Mouse (Mus musculus) T-helper 17 cell (primary cell): ENCODE results near the gene Gm20388.

Experiments used
- in situ Hi-C, 2 experiments: fragments of 300-600 bp; cut with MboI, MseI; formaldehyde crosslinking; loops; 1 replicate in 1 of 2; 2 replicates in 1 of 2; pipeline ENCODE4 v1.15.1; 2025; ENCODE audit warnings: high pct_unique_total_duplicates in 2 of 2

Gm20388 gene

GRCm38 (mm10) chr8:121214975-121215374 is 1304.3 kb downstream of the Gm20388 start:
- in situ Hi-C loops = loop anchor here in 1 of 2 experiments (5.0 kb wide), 1 partner anchor 98 kb away; the partner anchor contains the start of gene Foxc2

DNA sequence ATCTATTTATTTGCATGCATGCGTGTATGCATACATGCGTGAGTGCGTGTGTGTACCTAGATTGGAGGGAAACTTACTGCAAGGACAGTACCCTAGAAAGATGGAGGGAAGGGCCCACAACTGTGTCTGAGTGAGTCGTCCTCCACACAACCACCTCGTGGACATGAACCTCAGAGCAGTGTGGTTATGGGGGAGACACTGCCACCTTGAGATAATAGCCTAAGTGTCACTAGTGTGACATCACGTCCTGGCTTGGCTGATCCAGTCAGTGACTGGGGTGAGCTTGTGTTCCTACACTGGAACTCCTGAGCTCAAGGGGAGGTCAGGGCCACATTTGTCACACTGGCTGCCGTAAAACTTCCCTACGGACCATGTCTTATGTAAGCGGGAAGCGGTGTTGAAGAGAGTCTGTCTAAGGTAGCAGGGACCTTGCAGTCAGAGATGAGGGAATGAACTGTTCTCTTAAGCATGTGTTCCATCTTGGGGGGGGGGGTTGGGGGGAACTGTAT is 1305.9 kb downstream of the Gm20388 start:
- in situ Hi-C loops = no loop called here

DNA sequence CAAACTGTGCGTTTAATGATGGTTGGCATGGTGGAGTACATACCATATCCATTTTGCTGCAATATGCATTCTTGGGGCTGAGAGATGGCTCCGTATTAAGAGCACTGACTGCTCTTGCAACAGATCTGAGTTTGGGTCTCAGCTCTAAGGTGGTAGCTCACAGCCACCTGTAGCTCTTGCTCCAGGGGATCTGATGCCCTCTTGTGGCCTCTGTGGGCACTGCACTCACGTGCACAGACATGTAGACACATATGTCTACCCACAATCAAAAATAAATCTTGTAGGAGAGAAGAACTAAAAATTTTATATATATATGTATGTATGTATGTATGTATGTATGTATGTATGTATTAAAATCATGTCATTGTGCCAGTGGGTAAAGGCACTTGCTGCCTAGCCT is 1307.8 kb downstream of the Gm20388 start:
- in situ Hi-C loops = no loop called here

- in situ Hi-C loops = no loop called here
These were observed 1309.7 kb downstream of the Gm20388 start for GRCm38 (mm10) chr8:121220103-121220899.

DNA sequence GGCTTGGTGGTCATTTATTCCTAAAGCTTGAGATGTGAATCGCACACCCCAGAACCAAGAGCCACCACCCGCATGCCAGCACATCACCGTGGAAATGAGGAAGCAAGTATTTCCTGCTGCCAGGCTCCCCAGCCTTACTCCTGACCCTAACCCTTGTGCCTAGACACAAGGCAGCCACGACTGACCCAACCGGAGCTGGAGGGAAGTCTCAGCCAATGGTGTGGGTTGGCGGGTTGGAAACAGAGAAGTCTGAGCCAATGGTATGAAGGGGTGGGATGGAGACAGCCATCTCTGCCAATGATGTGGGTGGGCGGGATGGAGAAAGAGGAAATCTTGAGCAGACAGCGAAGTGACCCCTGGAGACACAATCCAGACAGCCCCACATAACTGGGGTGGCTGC is 1314.1 kb downstream of the Gm20388 start:
- in situ Hi-C loops = no loop called here

DNA sequence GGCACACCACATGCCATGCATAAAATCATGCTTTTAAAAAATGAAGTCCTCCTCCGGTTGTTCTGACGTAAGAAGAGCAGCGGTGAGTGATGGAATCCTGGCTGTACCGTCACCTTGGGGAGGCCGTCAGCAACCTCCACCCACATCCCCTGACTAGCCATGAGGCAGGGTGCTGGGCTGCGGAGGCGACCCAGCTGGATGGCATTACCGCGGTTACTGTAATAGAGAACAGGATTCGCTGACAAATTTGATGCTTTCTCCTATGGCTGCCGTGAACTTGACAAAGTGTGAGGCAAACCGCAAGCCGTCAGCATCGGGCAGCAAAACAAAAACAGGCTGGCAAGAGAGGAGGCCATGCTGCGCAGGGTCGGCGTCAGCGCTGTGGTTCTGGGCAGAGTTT is 1317.1 kb downstream of the Gm20388 start:
- in situ Hi-C loops = no loop called here

GRCm38 (mm10) chr8:121228892-121229291 is 1318.3 kb downstream of the Gm20388 start:
- in situ Hi-C loops = no loop called here

DNA sequence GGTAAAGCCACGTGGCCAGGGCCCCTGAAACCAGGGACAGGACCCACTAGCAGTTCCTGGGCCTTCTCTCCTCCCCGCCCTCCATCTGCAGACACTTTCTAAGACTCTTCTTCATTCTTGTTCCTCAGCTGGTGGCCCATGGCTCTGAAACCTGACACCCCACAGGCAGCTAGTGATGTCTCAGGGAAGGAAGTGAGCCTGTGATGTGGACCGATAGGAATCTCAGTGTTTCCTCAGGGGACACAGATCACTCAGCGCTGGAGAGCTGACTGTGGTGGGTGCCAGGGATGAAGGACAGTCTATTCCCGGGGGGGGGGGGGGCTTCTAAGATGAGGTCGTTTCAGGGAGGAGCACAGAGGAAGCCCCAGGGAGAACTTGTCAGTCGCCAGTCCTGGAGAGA is 1318.9 kb downstream of the Gm20388 start:
- in situ Hi-C loops = no loop called here

DNA sequence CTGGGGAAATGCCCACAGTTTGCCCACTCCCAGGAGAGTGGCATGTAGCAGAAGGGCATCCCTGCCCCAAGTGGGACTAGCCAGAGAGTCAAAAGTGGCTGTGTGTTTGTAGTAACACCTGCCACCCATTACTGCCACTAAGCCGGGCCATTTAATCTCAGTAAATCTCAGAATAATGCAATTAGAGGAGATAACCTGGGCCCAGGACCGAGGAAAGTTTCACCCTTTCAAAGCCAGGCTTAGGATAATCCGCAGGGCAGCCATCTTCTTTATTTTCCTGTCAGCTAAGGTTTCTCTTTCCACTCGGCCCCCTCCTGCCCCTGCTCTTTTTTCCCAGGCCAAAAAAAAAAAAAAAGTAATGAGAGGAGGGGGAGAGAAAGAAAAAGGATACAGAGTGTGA is 1322.6 kb downstream of the Gm20388 start:
- in situ Hi-C loops = no loop called here

- in situ Hi-C loops = no loop called here
These were observed 1324.3 kb downstream of the Gm20388 start for GRCm38 (mm10) chr8:121234915-121235314.

- in situ Hi-C loops = no loop called here
These were observed 1329.0 kb downstream of the Gm20388 start for GRCm38 (mm10) chr8:121239640-121240039.

DNA sequence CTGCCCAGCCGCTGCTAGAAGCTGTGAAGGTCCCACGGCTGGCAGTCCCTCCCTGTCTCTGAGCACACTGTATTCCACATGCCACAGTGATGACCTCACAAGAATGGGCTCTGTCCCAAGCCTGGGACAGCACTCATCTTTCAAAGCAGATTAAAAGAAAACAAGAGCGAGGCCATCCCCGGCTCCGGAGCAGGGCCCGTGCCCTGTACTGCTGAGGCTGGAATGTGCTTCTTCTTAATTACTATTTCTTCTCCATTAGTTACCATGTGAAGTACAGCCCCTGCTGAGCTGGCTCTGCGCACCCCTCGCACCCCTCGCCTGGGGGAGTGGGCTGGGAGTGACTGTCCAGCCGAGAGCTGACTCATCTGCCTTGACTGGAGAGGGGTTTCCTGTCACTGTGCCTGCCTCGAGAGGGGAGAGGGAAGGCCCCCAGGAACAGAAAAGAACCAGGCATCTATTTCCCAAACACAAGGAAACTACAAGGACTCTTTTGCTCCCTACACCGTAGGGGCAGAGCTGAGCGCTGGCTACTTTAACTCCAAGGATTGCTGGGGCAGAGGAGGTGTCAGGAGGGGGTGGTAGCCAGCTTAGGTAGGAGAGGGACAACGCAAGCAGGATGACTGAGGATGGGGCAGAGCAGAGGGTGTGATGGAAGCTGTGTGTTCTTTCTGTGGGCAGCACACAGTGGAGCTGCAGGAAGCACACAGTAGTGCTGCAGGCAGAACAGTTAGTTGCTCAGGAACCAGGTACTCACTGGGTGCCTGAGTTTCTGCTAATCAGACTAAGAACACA is 1331.3 kb downstream of the Gm20388 start:
- in situ Hi-C loops = no loop called here

DNA sequence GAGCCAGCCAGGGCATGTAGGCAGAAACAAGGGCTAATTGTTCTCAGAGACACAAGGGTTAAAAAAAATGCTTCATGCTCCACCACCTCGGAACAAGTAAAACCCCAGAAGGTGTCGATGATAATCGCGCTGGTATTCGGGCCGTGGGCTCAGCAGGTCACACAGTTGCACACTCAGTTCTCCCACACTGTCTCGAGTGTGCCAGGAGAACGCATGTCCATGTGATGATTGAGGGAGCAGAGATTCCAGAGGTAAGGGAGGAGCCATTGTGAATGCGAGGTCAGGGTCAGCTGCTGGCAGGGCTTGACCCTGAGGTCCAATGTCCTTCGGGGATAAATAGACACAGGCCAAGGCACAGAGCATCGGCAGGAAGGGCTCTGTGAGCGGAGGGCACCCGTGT is 1332.0 kb downstream of the Gm20388 start:
- in situ Hi-C loops = no loop called here

DNA sequence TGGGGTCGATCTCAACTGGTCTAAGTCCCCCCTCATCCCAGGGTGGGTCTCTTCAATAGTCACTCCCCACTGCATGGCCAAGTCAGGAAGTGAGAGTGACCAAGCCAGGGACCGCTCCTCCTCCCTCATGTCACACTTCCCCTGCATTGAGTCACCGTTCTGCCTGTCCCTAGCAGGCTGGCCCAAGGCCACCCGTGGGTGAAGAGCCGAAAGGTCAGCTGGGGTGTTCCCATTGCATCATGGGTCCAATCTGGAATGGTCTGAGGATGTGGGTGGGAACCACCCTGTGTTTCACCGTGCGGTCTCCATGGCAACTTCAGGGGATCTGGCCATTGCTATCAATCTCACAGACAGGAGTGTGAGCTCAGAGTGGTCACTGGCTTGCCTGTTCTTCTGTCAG is 1338.2 kb downstream of the Gm20388 start:
- in situ Hi-C loops = no loop called here

DNA sequence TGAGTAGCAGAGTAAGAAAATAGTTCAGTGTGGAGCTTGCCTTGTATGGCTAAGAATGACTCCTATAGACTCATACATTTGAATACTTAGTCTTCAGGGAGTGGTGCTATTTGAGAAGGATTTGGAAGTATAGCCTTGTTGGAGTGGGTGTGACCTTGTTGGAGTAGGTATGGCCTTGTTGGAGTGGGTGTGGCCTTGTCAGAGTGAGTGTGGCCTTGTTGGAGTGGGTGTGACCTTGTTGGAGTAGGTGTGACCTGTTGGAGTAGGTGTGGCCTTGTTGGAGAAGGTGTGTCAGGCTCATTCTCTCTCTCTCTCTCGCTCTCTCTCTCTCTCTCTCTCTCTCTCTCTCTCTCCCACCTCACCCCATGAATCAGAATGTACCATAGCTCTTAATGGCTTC is 1338.8 kb downstream of the Gm20388 start:
- in situ Hi-C loops = no loop called here

GRCm38 (mm10) chr8:121251089-121251488 is 1340.4 kb downstream of the Gm20388 start:
- in situ Hi-C loops = no loop called here

DNA sequence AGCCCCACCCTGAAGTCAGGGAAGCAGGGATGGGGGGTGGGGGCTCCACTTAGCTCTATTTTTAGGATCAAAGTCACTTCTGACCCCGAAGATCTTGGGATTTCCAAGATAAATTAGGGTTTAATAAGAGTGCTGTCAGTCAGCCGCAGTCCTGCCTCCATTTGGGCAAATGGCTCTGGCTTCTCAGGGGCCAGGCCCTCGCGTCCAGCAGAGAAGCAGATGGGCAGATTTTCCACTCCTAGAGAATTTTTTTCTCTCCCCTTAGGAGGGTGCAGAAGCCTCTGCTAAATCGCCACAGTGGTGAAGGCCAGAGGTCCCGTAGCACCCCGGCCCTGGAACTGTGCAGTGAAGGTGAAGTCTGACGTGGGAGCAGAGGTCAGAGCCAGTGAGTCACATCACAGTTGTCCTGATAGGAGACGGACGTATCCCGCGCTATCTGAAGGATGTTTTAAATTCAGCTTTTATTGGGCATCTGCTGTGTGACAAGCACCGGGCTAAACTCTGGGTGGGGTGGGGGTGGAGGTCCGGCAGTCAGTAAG is 1345.2 kb downstream of the Gm20388 start:
- in situ Hi-C loops = no loop called here

GRCm38 (mm10) chr8:121258126-121258792 is 1347.6 kb downstream of the Gm20388 start:
- in situ Hi-C loops = no loop called here

- in situ Hi-C loops = no loop called here
These were observed 1352.2 kb downstream of the Gm20388 start for GRCm38 (mm10) chr8:121262728-121263389.

DNA sequence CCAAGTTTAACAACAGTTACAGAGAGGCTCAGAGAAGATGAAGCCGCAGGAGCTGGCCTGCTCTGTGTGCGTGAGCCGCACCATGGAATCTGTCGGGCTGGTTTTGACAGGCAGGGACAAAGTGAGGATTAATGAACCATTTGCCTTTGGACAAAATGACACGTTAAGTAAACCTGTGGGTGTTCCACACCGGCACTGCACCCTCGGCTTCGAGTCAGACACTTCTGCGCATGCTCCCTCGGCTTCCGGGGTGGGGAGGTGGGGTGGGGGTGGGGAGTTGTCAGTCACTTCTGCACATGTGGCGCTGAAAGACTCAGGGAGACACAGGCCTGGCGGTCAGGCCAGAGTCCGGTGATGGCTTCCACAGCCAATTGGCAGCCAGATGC is 1352.7 kb downstream of the Gm20388 start:
- in situ Hi-C loops = no loop called here

GRCm38 (mm10) chr8:121264260-121264659 is 1353.6 kb downstream of the Gm20388 start:
- in situ Hi-C loops = no loop called here
